Mouse (Mus musculus) liver, embryonic 16.5 days (tissue): ENCODE results near the gene Emc3. TPM values are rescaled to one million over a fixed set of nuclear protein-coding genes. Genes with fewer than 3 reads are reported as not detected.

Experiments used
- ATAC-seq: fragments of 200-750 bp; cut with Nextera tagmentation; 2 replicates; pipeline ENCODE4 v1.8.0; 2017; ENCODE audit warnings: low read depth, mild to moderate bottlenecking, moderate number of reproducible peaks, moderate library complexity
- H3K27ac ChIP-seq: fragments of 300-500 bp; sonication (generic); 2 replicates; pipeline ENCODE4 v1.5.1; 2014; ENCODE audit warnings: mild to moderate bottlenecking, low read length
- H3K27me3 ChIP-seq: fragments of 300-500 bp; sonication (generic); 2 replicates; pipeline ENCODE4 v1.6.1; 2014; ENCODE audit warnings: low read depth, low read length, mixed read lengths; ENCODE audit not compliant: control insufficient read depth, insufficient read depth
- H3K36me3 ChIP-seq: fragments of 300-500 bp; sonication (generic); 2 replicates; pipeline ENCODE4 v1.6.1; 2014; ENCODE audit warnings: mild to moderate bottlenecking; ENCODE audit not compliant: control insufficient read depth, insufficient read depth
- H3K4me1 ChIP-seq: fragments of 300-500 bp; sonication (generic); 2 replicates; pipeline ENCODE4 v1.6.1; 2014; ENCODE audit warnings: low read depth, low read length, mixed read lengths; ENCODE audit not compliant: control insufficient read depth
- H3K4me2 ChIP-seq: fragments of 300-500 bp; sonication (generic); 2 replicates; pipeline ENCODE4 v1.6.1; 2014; ENCODE audit warnings: low read depth, low read length, mixed read lengths
- H3K4me3 ChIP-seq: fragments of 300-500 bp; sonication (generic); 2 replicates; pipeline ENCODE4 v1.5.1; 2014; ENCODE audit warnings: low read depth, mild to moderate bottlenecking, low read length
- H3K9ac ChIP-seq: fragments of 300-500 bp; sonication (generic); 2 replicates; pipeline ENCODE4 v1.6.1; 2014; ENCODE audit warnings: low read depth, low read length
- H3K9me3 ChIP-seq: fragments of 300-500 bp; sonication (generic); replicated peaks from 2 replicates; pipeline ENCODE4 v1.6.1; 2016; ENCODE audit warnings: low read length; ENCODE audit not compliant: control insufficient read depth
- WGBS: fragments of 180-500 bp; shearing (Covaris S2); extraction: QIAGEN DNeasy Blood & Tissue Kit; methylation state at CpG from one replicate; pipeline ENCODE4 v1.1.7; 2014; ENCODE audit not compliant: insufficient replicate concordance; 5-methylcytosine and 5-hydroxymethylcytosine counted together
- polyA plus RNA-seq: library from polyadenylated mRNA; unstranded; fragments of >200 nt; fragmentation: Nextera tagmentation; extraction: Ambion mirVana; gene quantifications from 2 replicates; pipeline ENCODE4 v1.2.1, GENCODE M21; 2015

The Emc3 gene
- polyA plus RNA-seq, 1 experiment from 2014 or later, result 40.6 TPM

DNA sequence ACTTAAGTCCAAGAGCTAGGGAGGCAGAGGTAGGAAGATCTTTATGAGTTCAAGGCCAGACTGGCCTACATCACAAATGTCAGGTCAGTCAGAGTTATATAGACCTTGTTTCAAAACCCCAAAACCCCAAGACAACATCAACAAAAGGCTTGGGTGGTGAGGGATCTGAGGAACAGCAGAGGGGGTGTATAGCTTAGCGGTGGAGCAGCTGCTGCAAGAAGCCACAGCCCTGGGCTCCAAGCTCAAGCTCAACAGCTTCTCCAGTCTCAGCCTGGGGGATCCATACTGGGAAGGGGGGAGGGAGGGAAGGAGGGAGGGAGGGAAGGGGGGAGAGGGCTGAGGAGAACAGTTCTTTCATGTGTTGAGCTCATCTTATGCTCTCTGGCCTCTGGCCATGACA, 25.8 kb downstream of the Emc3 start:
- Histone ChIP-seq H3K4me3 (no peak overlapping the region), H3K27me3 (peaks cover 14% of the 10 kb centered on the region), H3K9me3 (no peaks in the 10 kb centered on the region), H3K27ac (no peak overlapping the region), H3K9ac (no peak overlapping the region), H3K36me3 (no peaks in the 10 kb centered on the region), H3K4me2 (no peak overlapping the region), H3K4me1 (no peaks in the 10 kb centered on the region)
- 70% methylated on average over 1 of the region's 1 CpGs for WGBS
- no peak for ATAC-seq

DNA sequence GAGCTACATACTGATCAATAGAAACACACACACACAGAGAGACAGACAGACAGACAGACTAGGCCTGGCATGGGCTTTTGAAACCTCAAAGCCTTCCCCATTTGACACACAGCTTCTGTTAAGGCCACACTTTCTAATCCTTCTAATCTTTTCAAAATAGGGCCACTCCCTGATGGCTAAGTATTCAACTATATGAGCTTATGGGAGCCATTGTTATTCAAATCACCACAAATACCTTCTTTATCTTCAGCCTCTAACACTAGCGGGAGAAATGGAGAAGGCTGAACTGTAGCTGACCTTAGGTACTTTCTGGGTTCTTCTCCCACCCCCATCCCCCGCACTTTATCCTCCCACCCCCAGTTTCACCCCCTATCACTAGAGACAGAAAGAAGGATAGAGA, 28.7 kb downstream of the Emc3 start:
- H3K9me3 ChIP-seq, result no peaks in the 10 kb centered on the region
- ATAC-seq, result no peak
- no peak overlapping the region for H3K9ac ChIP-seq
- no peaks in the 10 kb centered on the region for H3K36me3 ChIP-seq
- 64% methylated on average over 2 of the region's 2 CpGs for WGBS
- no peaks in the 10 kb centered on the region for H3K4me1 ChIP-seq
- no peak overlapping the region for H3K27ac ChIP-seq
- H3K4me2 ChIP-seq, result no peak overlapping the region
- no peak overlapping the region for H3K4me3 ChIP-seq
- H3K27me3 ChIP-seq, result peaks cover 20% of the 10 kb centered on the region

DNA sequence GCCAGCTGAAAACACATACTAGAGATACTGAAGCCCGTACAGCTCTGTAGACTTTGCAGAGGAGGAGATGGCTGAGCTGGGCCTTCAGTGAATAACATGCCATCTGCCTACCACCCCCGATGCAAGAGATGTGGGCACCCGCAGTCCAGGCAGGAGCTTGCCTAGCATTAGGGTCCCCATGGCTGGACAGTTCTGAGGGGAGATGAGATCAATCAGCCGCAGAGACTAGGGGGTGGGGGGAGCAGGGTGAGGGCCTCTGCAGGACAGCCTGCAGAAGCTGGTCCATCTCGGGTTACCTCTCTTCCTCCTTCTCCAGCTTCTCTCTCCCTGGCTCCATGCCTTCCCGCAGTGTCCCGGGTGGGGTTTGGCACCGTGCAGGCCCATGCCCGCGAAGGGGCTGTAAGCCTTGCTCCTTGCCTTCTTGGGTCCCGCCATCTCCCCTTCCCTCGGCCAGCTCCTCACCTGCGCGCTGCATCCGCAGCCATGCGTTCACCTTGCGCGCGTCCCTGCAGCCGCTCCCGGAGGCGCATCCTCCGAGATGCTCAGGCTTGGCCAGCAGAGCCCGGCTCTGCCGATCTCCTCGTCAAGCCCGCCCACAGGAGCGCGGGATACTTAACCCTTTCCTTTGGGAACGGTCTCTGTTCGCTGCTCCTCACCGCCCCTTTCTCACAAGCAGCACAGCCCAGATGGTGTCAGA, 29.9 kb downstream of the Emc3 start, which contains the start of gene Prrt3:
Gene Prrt3 (minus strand): TSS at position 544 of the 697 bp plus-strand sequence.
- Histone ChIP-seq H3K36me3 (no peaks in the 10 kb centered on the region), H3K27me3 (peaks cover 20% of the 10 kb centered on the region), H3K4me1 (no peaks in the 10 kb centered on the region), H3K4me2 (no peak within 1 kb of the TSS), H3K9me3 (no peaks in the 10 kb centered on the region), H3K27ac (no peak within 1 kb of the TSS), H3K4me3 (no peak within 1 kb of the TSS), H3K9ac (no peak within 1 kb of the TSS)
- WGBS, result 10% methylated on average over 32 of the region's 32 CpGs
- ATAC-seq, result no peak

DNA sequence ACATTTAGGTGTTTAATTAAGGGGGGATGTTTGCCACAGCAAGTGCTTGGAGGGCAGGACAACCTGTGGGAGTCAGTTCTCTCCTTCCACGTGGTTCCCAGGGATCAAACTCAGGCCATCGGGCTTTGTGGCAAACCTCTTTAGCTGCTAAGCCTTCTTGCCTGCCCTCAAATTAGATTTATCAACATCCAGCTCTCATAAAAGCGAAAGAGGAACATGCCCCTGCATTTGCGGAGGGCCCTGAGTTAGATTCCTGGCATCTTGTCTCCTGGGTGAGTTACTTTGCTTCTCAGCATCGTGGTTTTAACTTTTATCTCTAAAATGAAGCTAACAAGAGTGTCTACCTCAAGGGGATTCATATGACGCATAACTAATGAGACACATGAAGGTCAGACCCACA, 32.1 kb downstream of the Emc3 start:
- Histone ChIP-seq H3K4me2 (no peak overlapping the region), H3K27ac (no peak overlapping the region), H3K9me3 (no peaks in the 10 kb centered on the region), H3K36me3 (no peaks in the 10 kb centered on the region), H3K27me3 (peaks cover 37% of the 10 kb centered on the region), H3K4me1 (peaks cover 6% of the 10 kb centered on the region), H3K9ac (no peak overlapping the region), H3K4me3 (no peak overlapping the region)
- no peak for ATAC-seq
- WGBS, result 31% methylated on average over 6 of the region's 6 CpGs

DNA sequence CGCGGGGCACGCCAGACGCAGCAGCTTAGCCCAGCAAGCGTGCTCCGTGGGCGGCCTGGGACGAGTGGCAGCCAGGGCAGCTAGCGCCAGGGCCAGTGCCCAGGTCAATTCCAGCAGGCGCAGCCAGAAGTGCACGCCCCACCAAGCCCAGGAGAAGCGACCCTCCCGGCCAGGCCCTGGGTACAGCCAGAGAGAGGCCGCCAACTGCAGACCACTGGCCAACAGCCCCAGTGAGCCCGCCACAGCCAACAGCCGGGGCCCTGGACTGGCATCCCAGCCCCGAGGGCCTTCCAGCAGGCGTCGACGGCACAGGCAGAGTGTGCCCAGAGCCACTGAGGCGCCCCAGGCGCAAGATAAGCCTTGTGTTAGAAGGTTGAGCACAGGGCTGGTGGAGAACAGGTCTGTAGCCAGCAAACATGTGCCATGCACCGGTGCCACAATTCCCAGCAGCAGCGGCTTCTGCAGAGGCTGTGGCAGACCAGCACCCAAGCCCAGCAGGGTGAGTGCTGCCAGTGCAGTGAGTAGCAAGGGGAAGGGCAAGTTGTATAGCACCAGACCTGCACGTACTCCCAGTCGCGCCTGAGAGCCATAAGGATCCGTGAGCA, 36.3 kb downstream of the Emc3 start:
- Histone ChIP-seq H3K4me1 (peaks cover 7% of the 10 kb centered on the region), H3K27ac (no peak overlapping the region), H3K4me3 (peak overlapping the region; percentile 52), H3K4me2 (peak overlapping the region; percentile 77), H3K9ac (no peak overlapping the region), H3K36me3 (no peaks in the 10 kb centered on the region), H3K9me3 (no peaks in the 10 kb centered on the region), H3K27me3 (peaks cover 18% of the 10 kb centered on the region)
- 39% methylated on average over 28 of the region's 28 CpGs for WGBS
- ATAC-seq, result no peak

DNA sequence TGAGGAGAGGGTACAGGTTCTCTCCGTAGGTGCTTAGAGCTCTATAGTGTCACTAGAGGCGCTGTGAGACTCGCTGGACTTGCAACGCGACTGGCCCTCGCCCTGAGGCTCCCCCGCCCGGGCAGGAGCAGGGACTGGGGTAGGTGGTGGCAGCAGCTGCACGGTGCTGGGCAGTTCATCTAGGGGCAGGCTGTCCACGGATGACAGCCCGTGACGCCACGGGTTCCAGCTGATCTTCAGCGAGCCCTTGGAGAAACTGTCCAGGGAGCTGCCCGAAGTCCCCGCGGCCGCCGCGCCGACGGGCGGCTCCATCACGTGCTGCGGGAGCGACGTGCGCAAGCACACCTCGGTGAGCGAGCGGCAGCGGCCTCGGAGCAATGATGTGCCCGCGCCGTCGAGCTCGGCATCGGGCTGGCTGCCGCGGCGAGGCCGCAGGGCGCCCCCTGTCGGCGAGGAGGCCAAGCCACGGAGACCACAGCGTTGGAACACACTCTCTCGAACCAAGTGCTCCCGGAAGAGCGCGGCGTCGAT, 37.1 kb downstream of the Emc3 start:
- Histone ChIP-seq H3K4me1 (peaks cover 7% of the 10 kb centered on the region), H3K4me2 (peak overlapping the region; percentile 77), H3K4me3 (peak overlapping the region; percentile 52), H3K9me3 (no peaks in the 10 kb centered on the region), H3K27me3 (peaks cover 17% of the 10 kb centered on the region), H3K36me3 (no peaks in the 10 kb centered on the region), H3K27ac (no peak overlapping the region), H3K9ac (peak overlapping the region; percentile 59)
- ATAC-seq, result peak; percentile 82
- WGBS, result 1% methylated on average over 54 of the region's 54 CpGs

DNA sequence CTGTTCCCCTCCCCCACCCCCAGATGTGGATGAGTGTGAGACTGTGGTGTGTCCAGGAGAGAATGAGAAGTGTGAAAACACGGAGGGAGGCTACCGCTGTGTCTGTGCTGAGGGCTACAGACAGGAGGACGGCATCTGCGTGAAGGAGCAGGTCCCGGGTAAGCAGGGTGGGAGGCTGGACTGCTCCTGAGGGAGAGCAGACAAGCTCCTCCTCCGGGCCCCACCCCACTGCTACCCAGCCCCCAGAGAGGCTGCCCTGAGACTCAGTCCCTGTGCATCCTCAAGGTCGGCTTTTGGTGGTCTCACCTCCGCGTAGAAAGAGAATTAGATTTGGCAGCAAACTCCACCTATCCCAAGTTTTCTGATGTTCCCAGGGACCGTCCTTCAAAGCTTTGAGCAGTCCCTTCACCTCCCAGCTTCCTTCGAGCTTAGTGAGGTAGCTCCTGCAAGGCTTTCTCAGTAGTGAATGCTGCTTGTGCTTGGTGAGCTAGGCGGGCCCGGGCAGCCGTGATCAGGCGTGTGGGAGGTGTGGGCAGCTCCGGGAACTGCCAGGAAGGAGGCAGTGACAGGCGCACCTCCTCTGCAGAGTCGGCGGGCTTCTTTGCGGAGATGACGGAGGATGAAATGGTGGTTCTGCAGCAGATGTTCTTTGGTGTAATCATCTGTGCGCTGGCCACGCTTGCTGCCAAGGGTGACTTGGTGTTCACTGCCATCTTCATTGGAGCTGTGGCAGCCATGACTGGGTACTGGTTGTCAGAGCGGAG, 39.2 kb downstream of the Emc3 start:
- 72% methylated on average over 24 of the region's 24 CpGs for WGBS
- Histone ChIP-seq H3K27me3 (peaks cover 17% of the 10 kb centered on the region), H3K4me3 (no peak overlapping the region), H3K9ac (no peak overlapping the region), H3K36me3 (no peaks in the 10 kb centered on the region), H3K4me1 (peaks cover 13% of the 10 kb centered on the region), H3K9me3 (no peaks in the 10 kb centered on the region), H3K27ac (no peak overlapping the region), H3K4me2 (no peak overlapping the region)
- no peak for ATAC-seq

DNA sequence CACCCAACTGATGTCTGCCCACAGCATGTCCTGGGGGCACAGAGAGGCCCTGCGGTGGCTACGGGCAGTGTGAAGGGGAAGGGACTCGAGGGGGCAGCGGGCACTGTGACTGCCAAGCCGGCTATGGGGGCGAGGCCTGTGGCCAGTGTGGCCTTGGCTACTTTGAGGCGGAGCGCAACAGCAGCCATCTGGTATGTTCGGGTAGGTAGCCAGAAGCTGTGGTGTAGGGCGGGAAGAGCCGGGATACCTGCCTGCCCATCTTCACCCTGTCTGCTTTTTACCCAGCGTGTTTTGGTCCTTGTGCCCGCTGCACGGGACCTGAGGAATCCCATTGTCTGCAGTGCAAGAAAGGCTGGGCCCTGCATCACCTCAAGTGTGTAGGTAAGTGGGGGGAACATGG, 42.0 kb downstream of the Emc3 start:
- ATAC-seq, result no peak
- Histone ChIP-seq H3K4me3 (no peak overlapping the region), H3K9ac (no peak overlapping the region), H3K27ac (no peak overlapping the region), H3K27me3 (peaks cover under 1% of the 10 kb centered on the region; the same call in 1 of the 2 replicates), H3K4me1 (peaks cover 15% of the 10 kb centered on the region), H3K9me3 (no peaks in the 10 kb centered on the region), H3K4me2 (no peak overlapping the region), H3K36me3 (no peaks in the 10 kb centered on the region)
- WGBS, result 75% methylated on average over 14 of the region's 14 CpGs
